Mouse (Mus musculus) intestine, embryonic 16.5 days (tissue): ENCODE results near the gene Rpl9-ps6. TPM values are rescaled to one million over a fixed set of nuclear protein-coding genes. Genes with fewer than 3 reads are reported as not detected.

Experiments
- ATAC-seq: fragments of 200-750 bp; cut with Nextera tagmentation; 2 replicates; pipeline ENCODE4 v1.8.0; 2017; ENCODE audit warnings: moderate TSS enrichment, moderate library complexity
- H3K27ac ChIP-seq: fragments of 300-500 bp; sonication (generic); 2 replicates; pipeline ENCODE4 v1.5.1; 2014; ENCODE audit warnings: mild to moderate bottlenecking, low read length
- H3K27me3 ChIP-seq: fragments of 300-500 bp; sonication (generic); replicated peaks from 2 replicates; pipeline ENCODE4 v1.6.1; 2014; ENCODE audit warnings: low read length, control low read depth, mixed read lengths; ENCODE audit not compliant: control insufficient read depth, insufficient read depth
- H3K36me3 ChIP-seq: fragments of 300-500 bp; sonication (generic); 2 replicates; pipeline ENCODE4 v1.6.1; 2014; ENCODE audit warnings: low read length, control low read depth; ENCODE audit not compliant: control insufficient read depth, insufficient read depth
- H3K4me1 ChIP-seq: fragments of 300-500 bp; sonication (generic); 2 replicates; pipeline ENCODE4 v1.6.1; 2014; ENCODE audit warnings: low read length, control low read depth, mixed read lengths; ENCODE audit not compliant: control insufficient read depth, insufficient read depth
- H3K4me2 ChIP-seq: fragments of 300-500 bp; sonication (generic); 2 replicates; pipeline ENCODE4 v1.6.1; 2014; ENCODE audit warnings: low read depth, low read length, control low read depth
- H3K4me3 ChIP-seq: fragments of 300-500 bp; sonication (generic); 2 replicates; pipeline ENCODE4 v1.5.1; 2014; ENCODE audit warnings: mild to moderate bottlenecking, low read length
- H3K9ac ChIP-seq: fragments of 300-500 bp; sonication (generic); 2 replicates; pipeline ENCODE4 v1.6.1; 2014; ENCODE audit warnings: low read depth, low read length
- H3K9me3 ChIP-seq: fragments of 300-500 bp; sonication (generic); 2 replicates; pipeline ENCODE4 v1.6.1; 2016; ENCODE audit warnings: low read length, control low read depth; ENCODE audit not compliant: control insufficient read depth
- WGBS: fragments of 180-500 bp; shearing (Covaris S2); extraction: QIAGEN DNeasy Blood & Tissue Kit; methylation state at CpG from one replicate; pipeline ENCODE4 v1.1.7; 2014; 5-methylcytosine and 5-hydroxymethylcytosine counted together
- polyA plus RNA-seq: library from polyadenylated mRNA; unstranded; fragments of >200 nt; fragmentation: Nextera tagmentation; extraction: Ambion mirVana; gene quantifications from 2 replicates; pipeline ENCODE4 v1.2.1, GENCODE M21; 2015

Rpl9-ps6 gene
- polyA plus RNA-seq, result 79.6 and 82.0 TPM in 2 replicates

GRCm38 (mm10) chr19:32466478-32466877 lies at the start of gene Rpl9-ps6:
Gene Rpl9-ps6 (minus strand): TSS chr19:32466578.
- Histone ChIP-seq H3K4me3 (no peak within 1 kb of the TSS), H3K27me3 (no peaks in the 10 kb centered on the region), H3K4me2 (no peak within 1 kb of the TSS), H3K9ac (no peak within 1 kb of the TSS), H3K36me3 (no peaks in the 10 kb centered on the region), H3K9me3 (no peaks in the 10 kb centered on the region), H3K27ac (no peak within 1 kb of the TSS), H3K4me1 (no peaks in the 10 kb centered on the region)
- ATAC-seq, result no peak
- 85% methylated on average over 5 of the region's 6 CpGs for WGBS

DNA sequence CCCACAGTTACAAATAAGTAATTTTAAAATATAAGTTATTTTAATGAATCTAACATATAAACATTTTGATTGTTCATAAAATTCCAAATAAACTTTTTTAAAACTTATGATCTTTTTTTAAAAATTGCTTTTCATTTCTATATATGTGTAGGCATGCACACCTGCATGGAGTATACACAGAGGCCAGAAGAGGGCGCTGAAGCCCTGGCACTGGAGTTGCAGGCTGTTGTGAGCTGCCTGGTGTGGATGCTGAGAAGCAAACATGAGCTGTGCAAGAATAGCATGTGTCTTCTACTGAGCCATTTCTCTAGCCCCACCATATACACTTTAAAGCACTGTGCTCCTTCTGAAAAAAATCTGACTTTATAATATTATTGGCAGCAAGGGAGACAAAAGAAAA lies 46.1 kb upstream of the Rpl9-ps6 start:
- H3K9me3 ChIP-seq, result peaks cover 3% of the 10 kb centered on the region; the same call in 1 of the 2 replicates
- no peaks in the 10 kb centered on the region for H3K27me3 ChIP-seq
- no peak overlapping the region for H3K27ac ChIP-seq
- ATAC-seq, result no peak
- no peak overlapping the region for H3K4me3 ChIP-seq
- no peaks in the 10 kb centered on the region for H3K4me1 ChIP-seq
- 33% methylated on average over 1 of the region's 1 CpGs for WGBS
- H3K36me3 ChIP-seq, result peaks cover 10% of the 10 kb centered on the region; the same call in 1 of the 2 replicates
- no peak overlapping the region for H3K9ac ChIP-seq
- H3K4me2 ChIP-seq, result no peak overlapping the region

- Histone ChIP-seq H3K27me3 (no peaks in the 10 kb centered on the region), H3K4me3 (no peak overlapping the region), H3K36me3 (peaks cover 6% of the 10 kb centered on the region; the same call in 1 of the 2 replicates), H3K27ac (peak overlapping the region; percentile 73), H3K9ac (no peak overlapping the region), H3K4me1 (no peaks in the 10 kb centered on the region), H3K4me2 (no peak overlapping the region), H3K9me3 (peaks cover 3% of the 10 kb centered on the region; the same call in 1 of the 2 replicates)
- WGBS, result 68% methylated on average over 6 of the region's 6 CpGs
- peak; percentile 94 for ATAC-seq
Measured at GRCm38 (mm10) chr19:32510962-32511361, 44.6 kb upstream of the Rpl9-ps6 start.

DNA sequence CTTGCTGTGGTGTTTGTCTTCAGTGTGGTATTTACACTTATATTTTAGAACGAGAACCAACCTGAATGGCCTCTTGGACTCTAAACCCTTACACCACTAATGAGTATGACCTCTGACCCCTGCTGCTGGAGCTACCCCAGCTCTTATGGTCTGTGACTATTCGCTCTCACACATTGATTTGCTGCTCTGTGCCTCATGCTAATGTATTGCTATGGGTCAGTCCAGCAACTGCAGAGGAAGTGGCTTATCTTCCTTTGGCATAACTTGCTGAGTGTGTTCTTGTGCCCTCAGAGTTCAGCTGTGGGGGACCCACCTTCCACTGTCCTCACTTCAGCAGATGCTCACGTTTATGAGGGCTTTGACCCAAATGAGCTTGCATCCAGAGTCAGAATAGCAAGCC lies 43.9 kb upstream of the Rpl9-ps6 start:
- peak; percentile 68 for ATAC-seq
- peaks cover 6% of the 10 kb centered on the region; the same call in 1 of the 2 replicates for H3K36me3 ChIP-seq
- H3K27me3 ChIP-seq, result no peaks in the 10 kb centered on the region
- H3K9me3 ChIP-seq, result peaks cover 3% of the 10 kb centered on the region; the same call in 1 of the 2 replicates
- WGBS, result 45% methylated on average over 3 of the region's 3 CpGs
- H3K27ac ChIP-seq, result peak overlapping the region; percentile 73
- H3K4me1 ChIP-seq, result no peaks in the 10 kb centered on the region
- H3K4me2 ChIP-seq, result no peak overlapping the region
- no peak overlapping the region for H3K9ac ChIP-seq
- no peak overlapping the region for H3K4me3 ChIP-seq

- no peaks in the 10 kb centered on the region for H3K27me3 ChIP-seq
- H3K36me3 ChIP-seq, result 0 out of 2 replicates have a peak, but pooled peaks cover 3% of the 10 kb centered on the region
- peaks cover 3% of the 10 kb centered on the region; the same call in 1 of the 2 replicates for H3K9me3 ChIP-seq
- 84% methylated on average over 9 of the region's 9 CpGs for WGBS
- ATAC-seq, result no peak
- H3K4me3 ChIP-seq, result no peak overlapping the region
- H3K4me2 ChIP-seq, result no peak overlapping the region
- no peaks in the 10 kb centered on the region for H3K4me1 ChIP-seq
- no peak overlapping the region for H3K9ac ChIP-seq
- H3K27ac ChIP-seq, result no peak overlapping the region
Measured at GRCm38 (mm10) chr19:32507526-32507925, 41.1 kb upstream of the Rpl9-ps6 start.

- Histone ChIP-seq H3K4me2 (no peak overlapping the region), H3K36me3 (0 out of 2 replicates have a peak, but pooled peaks cover 3% of the 10 kb centered on the region), H3K27ac (no peak overlapping the region), H3K9me3 (peaks cover 3% of the 10 kb centered on the region; the same call in 1 of the 2 replicates), H3K4me3 (no peak overlapping the region), H3K27me3 (no peaks in the 10 kb centered on the region), H3K9ac (no peak overlapping the region), H3K4me1 (no peaks in the 10 kb centered on the region)
- WGBS, result 87% methylated on average over 6 of the region's 6 CpGs
- ATAC-seq, result no peak
Measured at GRCm38 (mm10) chr19:32507100-32507499, 40.7 kb upstream of the Rpl9-ps6 start.

DNA sequence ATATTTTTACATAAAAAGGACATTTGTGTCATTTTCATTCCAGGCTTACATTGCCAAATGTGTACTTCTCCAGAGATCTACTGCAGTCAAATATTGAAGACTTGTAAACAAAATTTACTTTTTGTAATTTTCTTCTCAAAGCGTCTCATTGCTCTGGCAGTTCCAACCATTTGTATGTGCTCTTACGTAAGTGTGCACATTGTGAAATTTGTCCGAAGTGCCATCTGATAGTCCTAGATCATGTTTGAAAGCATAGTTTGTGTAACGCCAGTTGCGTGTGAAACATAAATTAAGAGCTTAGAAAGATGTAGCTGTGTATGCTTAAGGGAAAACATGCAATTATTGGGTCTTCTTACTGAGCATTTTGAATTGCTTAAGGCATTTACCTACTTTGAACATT lies 40.1 kb upstream of the Rpl9-ps6 start:
- Histone ChIP-seq H3K4me1 (no peaks in the 10 kb centered on the region), H3K9ac (no peak overlapping the region), H3K4me3 (no peak overlapping the region), H3K4me2 (no peak overlapping the region), H3K27me3 (no peaks in the 10 kb centered on the region), H3K27ac (no peak overlapping the region), H3K9me3 (no peaks in the 10 kb centered on the region), H3K36me3 (0 out of 2 replicates have a peak, but pooled peaks cover 3% of the 10 kb centered on the region)
- ATAC-seq, result no peak
- 88% methylated on average over 5 of the region's 5 CpGs for WGBS

DNA sequence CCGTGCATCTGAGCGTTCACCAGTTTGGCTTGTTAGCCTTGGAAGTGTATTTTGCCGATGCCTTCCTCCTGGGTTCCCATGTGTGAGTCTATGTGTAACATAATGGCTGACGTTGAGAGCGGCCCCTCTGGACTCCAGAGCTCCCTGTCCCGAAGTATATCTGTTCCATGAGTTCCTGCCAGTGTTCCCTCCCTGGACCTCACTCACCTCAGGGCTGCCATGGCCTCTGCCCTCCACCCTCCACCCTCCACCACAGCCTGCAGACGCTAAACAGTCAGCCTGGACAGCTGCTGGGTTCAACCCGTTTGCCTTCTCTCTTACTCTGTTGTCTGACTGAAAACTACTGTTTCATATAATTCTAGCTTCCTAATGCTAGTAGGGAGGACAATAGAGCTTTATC lies 39.7 kb upstream of the Rpl9-ps6 start:
- WGBS, result 77% methylated on average over 8 of the region's 8 CpGs
- Histone ChIP-seq H3K4me1 (no peaks in the 10 kb centered on the region), H3K27ac (no peak overlapping the region), H3K27me3 (no peaks in the 10 kb centered on the region), H3K4me2 (no peak overlapping the region), H3K9me3 (no peaks in the 10 kb centered on the region), H3K4me3 (no peak overlapping the region), H3K36me3 (peaks cover 5% of the 10 kb centered on the region; the same call in 1 of the 2 replicates), H3K9ac (no peak overlapping the region)
- ATAC-seq, result no peak

DNA sequence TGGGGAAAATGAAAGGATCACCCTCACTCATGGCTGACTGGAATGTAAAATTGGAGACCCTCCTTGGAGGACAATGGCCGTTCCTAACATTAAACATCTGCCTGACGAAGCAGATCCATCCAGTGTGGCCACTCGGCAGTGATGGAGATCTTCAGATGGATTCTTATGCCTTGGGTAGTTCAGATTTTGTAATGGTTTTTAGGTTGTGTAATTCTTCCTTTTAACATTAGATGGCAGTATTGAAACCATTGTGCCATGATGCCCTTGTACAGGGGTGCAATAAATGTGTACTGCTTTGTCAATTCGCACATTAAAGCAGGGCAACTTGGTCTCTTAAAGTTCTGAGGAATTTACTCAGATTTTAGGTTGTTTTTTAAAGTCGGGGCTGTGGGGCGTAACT lies 35.0 kb upstream of the Rpl9-ps6 start:
- Histone ChIP-seq H3K27me3 (no peaks in the 10 kb centered on the region), H3K27ac (no peak overlapping the region), H3K4me1 (no peaks in the 10 kb centered on the region), H3K4me3 (no peak overlapping the region), H3K9ac (no peak overlapping the region), H3K4me2 (no peak overlapping the region), H3K9me3 (no peaks in the 10 kb centered on the region), H3K36me3 (peaks cover 6% of the 10 kb centered on the region; the same call in 1 of the 2 replicates)
- no peak for ATAC-seq
- 81% methylated on average over 6 of the region's 6 CpGs for WGBS

GRCm38 (mm10) chr19:32498002-32498401 lies 31.6 kb upstream of the Rpl9-ps6 start:
- peaks cover 3% of the 10 kb centered on the region; the same call in 1 of the 2 replicates for H3K36me3 ChIP-seq
- no peak overlapping the region for H3K4me3 ChIP-seq
- H3K27me3 ChIP-seq, result no peaks in the 10 kb centered on the region
- 97% methylated on average over 5 of the region's 5 CpGs for WGBS
- no peaks in the 10 kb centered on the region for H3K4me1 ChIP-seq
- no peak for ATAC-seq
- H3K27ac ChIP-seq, result no peak overlapping the region
- H3K9ac ChIP-seq, result no peak overlapping the region
- no peaks in the 10 kb centered on the region for H3K9me3 ChIP-seq
- no peak overlapping the region for H3K4me2 ChIP-seq
